Comparison of ENCODE assay signal across 8 mouse cellular contexts in genomic region chr7:62419493-62420360, GRCm38 (mm10). TPM values are rescaled to one million over a fixed set of nuclear protein-coding genes. Genes with fewer than 3 reads are reported as not detected.
A peak's percentile ranks its signal among the peaks of the same experiment; 100 is the strongest.
DNase-seq lines count a peak whose midpoint lies in the region; ATAC-seq lines count a peak whose summit lies in the region.

Gene Mkrn3 (minus strand): TSS chr7:62420139.

- H3K27me3 ChIP-seq in megakaryocyte, embryonic 14.5 days (replicated peaks), result peaks cover 2% of the 10 kb centered on the region

- peak within 1 kb of the TSS; percentile 93 for H3K4me3 ChIP-seq in megakaryocyte, embryonic 14.5 days (replicated peaks)

- peaks cover 12% of the 10 kb centered on the region for H3K9me3 ChIP-seq in megakaryocyte, embryonic 14.5 days

- H3K36me3 ChIP-seq in megakaryocyte, embryonic 14.5 days (replicated peaks; ENCODE audit: low read length), result no peaks in the 10 kb centered on the region

- intact Hi-C loops in gastrocnemius, postnatal 14 days (cut with DNase I; ENCODE audit: low total_unique reads), result no loop called here
- intact Hi-C loops in left cerebral cortex, postnatal 10 days (cut with DNase I), result no loop called here

- peaks cover 13% of the 10 kb centered on the region for H3K4me1 ChIP-seq in megakaryocyte, embryonic 14.5 days

- ATAC-seq in erythroid progenitor cell, adult 5-6 weeks (replicated peaks; ENCODE audit: low FRiP score, poor library complexity, severe bottlenecking), result no peak

- DNase-seq in adrenal gland, adult (ENCODE audit: inconsistent age in 2 of 2, low spot score in 1 of 2), result peak; percentile 75 to 90
- DNase-seq in cerebellum, postnatal 4 days (ENCODE audit: low spot score in 2 of 2), result peak; percentile 51 to 85
- DNase-seq in gastrocnemius, postnatal 14 days, result peak; percentile 80
- DNase-seq in hindlimb bud, embryonic 11.5 days (ENCODE audit: extremely low spot score, low read depth, low spot score), result peak; percentile 85
- DNase-seq in left cerebral cortex, postnatal 10 days (ENCODE audit: extremely low spot score in 1 of 2, low spot score in 2 of 2), result peak; percentile 83
- DNase-seq in right cerebral cortex, postnatal 25 days, result peak; percentile 14

RNA-seq across cellular contexts. Expression of gene Mkrn3, which starts in this region (rescaled TPM):
- total RNA-seq in gastrocnemius, postnatal 14 days (2021), result under 1 TPM; 0.33 to 0.42 TPM
- 10 to 100 TPM; 17.5 to 20.7 TPM for total RNA-seq in left cerebral cortex, postnatal 10 days (2021)
- polyA plus RNA-seq in megakaryocyte, embryonic 14.5 days (2012; ENCODE audit: insufficient read depth, low replicate concordance), result 0.39 TPM in 1 of 2 replicates, not detected in the other
- total RNA-seq in erythroid progenitor cell, adult 5-6 weeks (2015; ENCODE audit: low replicate concordance), result not detected in 2 replicates
- total RNA-seq in erythroid progenitor cell, adult 5-6 weeks (2017; ENCODE audit: low replicate concordance), result not detected in 2 replicates

Comparison
In these comparisons a context has a peak if more than half of its experiments do, and no peak if none do; other contexts are left out.
1. RNA of gene Mkrn3 (total RNA-seq): 17.5 to 20.7 TPM in left cerebral cortex, postnatal 10 days; 0.33 to 0.42 TPM in gastrocnemius, postnatal 14 days and not detected in erythroid progenitor cell, adult 5-6 weeks; every median in the first group is over 10 times any median in the second.
2. Peak in DNase-seq in gastrocnemius, postnatal 14 days; RNA of the gene not detected or under 1 TPM.
3. DNase-seq: peak in every context shown above with its lines; median percentile 85 in hindlimb bud, embryonic 11.5 days; 83 in left cerebral cortex, postnatal 10 days; 82 in adrenal gland, adult; 80 in gastrocnemius, postnatal 14 days; 68 in cerebellum, postnatal 4 days; 14 in right cerebral cortex, postnatal 25 days.